Mouse (Mus musculus) heart, embryonic 14.5 days (tissue): ENCODE data around the gene Apob. TPM values are rescaled to one million over a fixed set of nuclear protein-coding genes. Genes with fewer than 3 reads are reported as not detected.

Experiments used
- ATAC-seq: fragments of 200-750 bp; cut with Nextera tagmentation; 2 replicates; pipeline ENCODE4 v1.8.0; 2017; ENCODE audit warnings: low read depth, moderate TSS enrichment; ENCODE audit not compliant: insufficient number of reproducible peaks, insufficient read depth, low FRiP score
- H3K27ac ChIP-seq, 2 experiments: fragments of 200-500 bp in 1 of 2; fragments of 300-500 bp in 1 of 2; sonication (generic) in 1 of 2; replicated peaks in 1 of 2; 2 replicates each; pipeline ENCODE4 v1.5.1; 2012 to 2014; ENCODE audit warnings: low read depth in 2 of 2, low read length in 2 of 2, control low read depth in 1 of 2, mild to moderate bottlenecking in 1 of 2, mixed read lengths in 1 of 2; ENCODE audit not compliant: control insufficient read depth in 1 of 2, insufficient read depth in 1 of 2
- H3K27me3 ChIP-seq: fragments of 300-500 bp; sonication (generic); 2 replicates; pipeline ENCODE4 v1.6.1; 2014; ENCODE audit warnings: mild to moderate bottlenecking, low read length, control low read depth; ENCODE audit not compliant: control insufficient read depth, insufficient read depth
- H3K36me3 ChIP-seq: fragments of 300-500 bp; sonication (generic); 2 replicates; pipeline ENCODE4 v1.6.1; 2014; ENCODE audit warnings: mild to moderate bottlenecking, control low read depth, low read length, mixed read lengths; ENCODE audit not compliant: control insufficient read depth, insufficient read depth
- H3K4me1 ChIP-seq, 2 experiments: fragments of 200-500 bp in 1 of 2; fragments of 300-500 bp in 1 of 2; sonication (generic) in 1 of 2; 2 replicates each; pipeline ENCODE4 v1.6.1; 2012 to 2014; ENCODE audit warnings: low read length in 2 of 2, control low read depth in 1 of 2, mixed read lengths in 1 of 2; ENCODE audit not compliant: control insufficient read depth in 2 of 2, insufficient read depth in 2 of 2
- H3K4me2 ChIP-seq: fragments of 300-500 bp; sonication (generic); 2 replicates; pipeline ENCODE4 v1.6.1; 2014; ENCODE audit warnings: mild to moderate bottlenecking, low read length
- H3K4me3 ChIP-seq, 2 experiments: fragments of 200-500 bp in 1 of 2; fragments of 300-500 bp in 1 of 2; sonication (generic) in 1 of 2; 2 replicates each; pipeline ENCODE4 v1.5.1; 2012 to 2014; ENCODE audit warnings: low read length in 2 of 2, mild to moderate bottlenecking in 2 of 2, control low read depth in 1 of 2, low read depth in 1 of 2, moderate library complexity in 1 of 2; ENCODE audit not compliant: control insufficient read depth in 1 of 2, insufficient read depth in 1 of 2
- H3K9ac ChIP-seq: fragments of 300-500 bp; sonication (generic); 2 replicates; pipeline ENCODE4 v1.6.1; 2014; ENCODE audit warnings: mild to moderate bottlenecking, low read length
- H3K9me3 ChIP-seq: fragments of 300-500 bp; sonication (generic); 2 replicates; pipeline ENCODE4 v1.6.1; 2016; ENCODE audit warnings: low read length, control low read depth; ENCODE audit not compliant: control insufficient read depth
- WGBS: fragments of 180-500 bp; shearing (Covaris S2); extraction: QIAGEN DNeasy Blood & Tissue Kit; methylation state at CpG from one replicate; pipeline ENCODE4 v1.1.7; 2014; 5-methylcytosine and 5-hydroxymethylcytosine counted together
- polyA plus RNA-seq: library from polyadenylated mRNA; unstranded; fragments of >200 nt; fragmentation: Nextera tagmentation; extraction: Ambion mirVana; gene quantifications from 2 replicates; pipeline ENCODE4 v1.2.1, GENCODE M21; 2014

The Apob gene
- 0.15 and 0.22 TPM in 2 replicates for polyA plus RNA-seq

- Histone ChIP-seq H3K27me3 (no peaks in the 10 kb centered on the region), H3K9me3 (no peaks in the 10 kb centered on the region), H3K4me2 (peak within 1 kb of the TSS; percentile 37; the same call in 1 of the 2 replicates), H3K4me3 (no peak within 1 kb of the TSS), H3K36me3 (no peaks in the 10 kb centered on the region), H3K27ac (no peak within 1 kb of the TSS), H3K4me1 (no peaks in the 10 kb centered on the region), H3K9ac (no peak within 1 kb of the TSS)
- WGBS, result 78% methylated on average over 20 of the region's 20 CpGs
- no peak for ATAC-seq
Observed at GRCm38 (mm10) chr12:7977466-7978189, at the start of gene Apob. Gene Apob (plus strand): TSS chr12:7977648.

DNA sequence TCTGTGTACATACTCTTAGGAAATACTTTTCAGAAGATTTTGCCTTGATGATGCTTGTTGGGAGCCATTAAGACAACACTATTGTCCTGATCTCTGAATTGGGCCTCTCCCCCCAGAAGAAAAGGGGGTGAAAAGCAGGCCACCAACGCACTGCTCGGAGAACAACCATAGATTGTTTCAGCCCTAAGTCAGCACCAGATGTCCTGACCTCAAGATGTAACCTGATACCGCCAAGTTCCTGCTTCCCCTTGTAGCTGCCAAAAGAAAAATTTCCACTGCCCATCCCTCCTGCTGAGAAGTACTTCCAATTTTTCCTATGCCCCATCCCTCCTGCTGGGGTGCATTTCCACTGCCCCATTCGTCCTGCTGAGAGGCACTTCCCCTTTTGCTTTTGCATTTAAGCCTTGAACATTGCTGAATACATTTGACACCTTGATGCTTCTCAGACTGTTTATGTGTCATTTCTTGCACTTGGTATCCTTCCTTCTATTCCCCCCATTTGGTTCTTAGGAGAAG, 45.0 kb upstream of the Apob start:
- Histone ChIP-seq H3K36me3 (no peaks in the 10 kb centered on the region), H3K27ac (no peak overlapping the region), H3K4me1 (no peaks in the 10 kb centered on the region), H3K9me3 (no peaks in the 10 kb centered on the region), H3K4me3 (no peak overlapping the region), H3K4me2 (no peak overlapping the region), H3K27me3 (no peaks in the 10 kb centered on the region), H3K9ac (no peak overlapping the region)
- ATAC-seq, result no peak
- WGBS, result 60% methylated on average over 4 of the region's 4 CpGs

DNA sequence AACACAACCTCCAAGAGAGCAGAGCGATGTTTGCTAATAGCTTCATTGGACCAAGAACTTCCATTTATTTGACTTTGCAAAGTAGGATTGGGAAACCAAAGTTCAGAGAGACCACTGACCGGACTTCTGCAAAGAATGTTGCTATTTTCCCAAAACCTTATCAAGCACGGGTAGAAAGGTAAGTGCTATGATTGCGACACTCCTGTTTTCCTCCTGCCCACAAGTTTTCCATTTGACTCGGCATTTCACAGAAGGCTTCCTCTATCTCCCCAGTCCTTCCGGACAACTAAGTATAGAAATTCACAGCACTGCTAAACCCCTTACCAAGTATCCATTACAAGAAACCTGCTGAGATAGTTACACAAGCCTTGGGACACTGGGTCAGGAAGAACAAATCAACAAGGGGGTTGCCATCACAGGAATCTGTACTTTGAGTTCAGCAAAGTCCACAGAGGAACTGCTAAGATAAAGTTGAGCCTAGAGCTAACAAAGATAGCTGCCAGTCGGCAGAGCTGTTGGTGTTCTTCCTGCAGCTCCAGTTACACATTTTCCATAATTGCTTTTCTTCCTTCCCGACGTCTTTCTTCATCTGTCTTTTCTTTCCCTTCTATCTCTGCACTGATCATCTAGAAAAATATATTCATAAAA, 27.2 kb upstream of the Apob start:
- Histone ChIP-seq H3K4me2 (no peak overlapping the region), H3K27ac (no peak overlapping the region), H3K9me3 (no peaks in the 10 kb centered on the region), H3K36me3 (no peaks in the 10 kb centered on the region), H3K4me3 (no peak overlapping the region), H3K9ac (no peak overlapping the region), H3K27me3 (no peaks in the 10 kb centered on the region), H3K4me1 (no peaks in the 10 kb centered on the region)
- ATAC-seq, result no peak
- 58% methylated on average over 9 of the region's 9 CpGs for WGBS

GRCm38 (mm10) chr12:7958851-7959250, 18.6 kb upstream of the Apob start:
- Histone ChIP-seq H3K4me1 (peaks cover 3 to 10% of the 10 kb centered on the region in 2 experiments; a peak in 3 of 4 replicates), H3K27ac (no peak overlapping the region), H3K9me3 (no peaks in the 10 kb centered on the region), H3K9ac (no peak overlapping the region), H3K27me3 (no peaks in the 10 kb centered on the region), H3K36me3 (no peaks in the 10 kb centered on the region), H3K4me3 (no peak overlapping the region), H3K4me2 (no peak overlapping the region)
- WGBS, result 79% methylated on average over 1 of the region's 1 CpGs
- no peak for ATAC-seq

DNA sequence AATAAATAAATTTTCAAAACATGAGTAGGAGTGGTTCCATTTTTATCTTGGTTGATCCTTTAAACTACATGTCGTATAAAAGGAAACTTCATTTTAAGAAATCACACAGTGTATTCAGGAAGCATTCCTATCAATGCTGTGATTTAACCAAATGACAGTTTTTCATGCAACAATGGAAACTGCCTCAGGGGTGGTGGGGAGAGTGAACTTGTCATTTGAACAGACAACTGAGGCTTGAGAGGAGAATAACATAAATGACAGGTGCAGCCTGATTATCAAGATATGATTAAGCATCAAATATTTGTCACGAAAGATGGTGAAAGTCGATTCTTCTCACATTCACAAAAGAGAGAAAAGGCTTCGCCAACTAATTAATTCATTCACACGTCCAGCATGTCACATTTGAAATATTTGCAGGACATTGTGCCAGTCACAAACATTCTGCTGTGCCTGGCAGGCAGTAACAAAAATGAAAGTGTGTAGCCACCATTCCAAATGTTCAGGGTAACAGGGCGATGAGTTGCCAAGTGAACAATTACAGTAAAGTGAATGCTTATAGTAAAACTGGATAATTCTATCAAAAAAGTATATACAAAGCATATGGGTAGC, 18.0 kb upstream of the Apob start:
- Histone ChIP-seq H3K27me3 (no peaks in the 10 kb centered on the region), H3K4me2 (no peak overlapping the region), H3K9ac (no peak overlapping the region), H3K4me3 (no peak overlapping the region), H3K9me3 (no peaks in the 10 kb centered on the region), H3K27ac (no peak overlapping the region), H3K4me1 (peaks cover 3 to 10% of the 10 kb centered on the region in 2 experiments; a peak in 3 of 4 replicates), H3K36me3 (no peaks in the 10 kb centered on the region)
- no peak for ATAC-seq
- WGBS, result 77% methylated on average over 6 of the region's 6 CpGs

DNA sequence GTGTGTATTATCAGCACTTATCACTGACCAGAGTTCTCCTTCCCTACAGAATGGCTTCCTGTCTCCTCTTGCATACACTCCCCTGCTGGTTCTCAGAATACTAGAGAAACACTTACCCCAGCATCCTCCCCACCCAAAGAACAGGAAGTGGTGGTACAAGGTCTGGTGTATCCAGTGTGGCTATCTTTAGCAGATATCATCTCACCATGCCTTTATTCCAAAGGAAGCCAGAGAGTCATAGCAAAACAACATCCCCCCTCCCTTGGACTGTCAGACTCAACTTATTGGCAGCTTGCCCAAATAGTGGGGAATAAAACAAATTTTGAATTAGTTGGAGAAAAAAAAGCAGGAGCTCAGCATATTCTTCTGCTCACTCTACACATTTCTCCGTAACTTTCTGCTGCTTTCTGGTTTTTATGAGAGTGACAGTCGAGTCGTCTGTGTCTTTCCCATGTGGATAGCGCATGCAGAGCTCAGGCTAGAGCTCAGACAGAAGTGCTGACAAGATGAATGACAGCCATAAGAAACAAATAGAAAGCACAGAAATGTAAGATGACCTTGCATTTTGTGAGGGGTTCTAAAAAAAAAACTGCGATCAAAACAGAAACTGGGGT, 15.0 kb upstream of the Apob start:
- no peak overlapping the region for H3K4me3 ChIP-seq
- no peak overlapping the region for H3K9ac ChIP-seq
- no peak overlapping the region for H3K27ac ChIP-seq
- 22% methylated on average over 5 of the region's 5 CpGs for WGBS
- no peaks in the 10 kb centered on the region for H3K27me3 ChIP-seq
- peak; percentile 69 for ATAC-seq
- H3K36me3 ChIP-seq, result no peaks in the 10 kb centered on the region
- no peaks in the 10 kb centered on the region for H3K9me3 ChIP-seq
- peaks cover 3 to 10% of the 10 kb centered on the region in 2 experiments; a peak in 3 of 4 replicates for H3K4me1 ChIP-seq
- H3K4me2 ChIP-seq, result peak overlapping the region; percentile 23; the same call in 1 of the 2 replicates

DNA sequence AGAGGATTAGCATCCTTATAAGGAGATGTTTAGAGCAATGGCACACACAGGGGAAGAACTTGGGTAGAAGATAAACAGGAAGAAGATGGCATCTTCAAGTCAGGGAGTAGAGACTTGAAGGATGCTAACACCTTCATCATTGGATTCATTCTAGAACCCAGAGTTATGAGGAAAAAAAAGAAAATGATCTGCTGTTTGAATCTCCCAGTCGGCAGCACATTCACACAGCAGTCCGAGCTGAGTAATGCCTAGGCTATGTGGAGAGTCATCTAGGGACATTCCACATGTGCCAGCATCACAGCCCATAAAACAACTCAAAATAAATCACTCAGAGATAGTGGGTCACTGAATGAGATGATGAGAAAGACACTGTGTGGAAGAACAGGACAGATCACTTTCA, 10.2 kb upstream of the Apob start:
- no peak overlapping the region for H3K4me2 ChIP-seq
- H3K4me1 ChIP-seq, result peaks cover 0 to 7% of the 10 kb centered on the region in 2 experiments; a peak in 3 of 4 replicates
- H3K27ac ChIP-seq, result no peak overlapping the region
- no peak overlapping the region for H3K9ac ChIP-seq
- no peaks in the 10 kb centered on the region for H3K27me3 ChIP-seq
- no peak overlapping the region for H3K4me3 ChIP-seq
- H3K36me3 ChIP-seq, result no peaks in the 10 kb centered on the region
- 70% methylated on average over 2 of the region's 2 CpGs for WGBS
- H3K9me3 ChIP-seq, result no peaks in the 10 kb centered on the region
- no peak for ATAC-seq
